Mouse (Mus musculus) ovary, postnatal 36 days (tissue): ENCODE measurements around the gene Rab8a.
"Not testable (repeated sequence)": the region's sequence is repeated elsewhere in the genome, so short reads cannot be mapped to it uniquely, and the experiment has no call there.

Experiments used
- DNase-seq: peaks from one replicate; pipeline ENCODE4 v3.0.0; 2022; ENCODE audit warnings: low spot score, mixed read lengths

Rab8a gene

DNA sequence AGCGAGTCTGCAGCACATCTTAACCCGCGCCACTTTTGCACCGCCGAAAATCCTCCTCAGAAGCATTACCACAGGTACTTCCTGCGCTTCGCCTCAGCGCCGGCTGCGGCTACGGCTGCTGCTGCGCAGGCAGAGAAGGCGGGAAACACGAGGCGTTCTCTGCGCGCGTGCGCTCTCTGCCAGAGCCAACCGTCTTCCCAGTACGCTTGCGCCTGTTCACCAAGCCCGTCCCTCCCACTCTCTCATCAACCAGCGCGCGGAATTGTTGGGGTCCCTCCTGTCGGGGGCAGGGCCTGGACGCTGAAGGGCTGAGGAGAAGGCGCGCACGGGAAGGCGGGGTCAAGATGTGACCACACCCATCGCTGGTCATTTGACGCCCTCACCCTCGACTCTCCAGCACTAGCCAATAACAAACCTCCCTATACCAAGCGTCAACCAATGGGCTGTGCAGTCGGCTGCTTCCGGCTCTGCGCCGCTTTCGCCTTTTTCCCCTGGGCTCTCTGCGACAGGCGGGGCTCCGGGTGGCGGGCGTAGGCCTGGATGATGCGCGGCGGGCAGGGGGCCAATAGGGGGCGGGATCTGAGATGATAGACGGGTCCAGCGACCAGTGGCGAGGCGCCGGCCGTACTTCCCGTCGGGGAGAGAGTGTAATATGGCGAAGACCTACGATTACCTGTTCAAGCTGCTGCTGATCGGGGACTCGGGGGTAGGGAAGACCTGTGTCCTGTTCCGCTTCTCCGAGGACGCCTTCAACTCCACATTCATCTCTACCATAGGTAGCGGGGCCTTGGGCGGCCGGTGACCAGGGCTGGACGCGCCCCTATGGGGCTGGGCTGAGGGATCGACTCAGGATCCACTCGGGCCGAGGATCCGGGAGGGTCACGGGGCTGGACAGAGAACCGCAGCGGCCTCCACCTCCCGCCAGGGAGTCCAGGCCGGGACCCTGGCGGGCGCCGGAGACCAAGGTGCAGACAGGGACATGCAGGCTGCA is at the start of gene Rab8a:
TSS of gene Rab8a (plus strand) at position 494 of the 991 bp plus-strand sequence.
- peak; percentile 100 for DNase-seq

DNA sequence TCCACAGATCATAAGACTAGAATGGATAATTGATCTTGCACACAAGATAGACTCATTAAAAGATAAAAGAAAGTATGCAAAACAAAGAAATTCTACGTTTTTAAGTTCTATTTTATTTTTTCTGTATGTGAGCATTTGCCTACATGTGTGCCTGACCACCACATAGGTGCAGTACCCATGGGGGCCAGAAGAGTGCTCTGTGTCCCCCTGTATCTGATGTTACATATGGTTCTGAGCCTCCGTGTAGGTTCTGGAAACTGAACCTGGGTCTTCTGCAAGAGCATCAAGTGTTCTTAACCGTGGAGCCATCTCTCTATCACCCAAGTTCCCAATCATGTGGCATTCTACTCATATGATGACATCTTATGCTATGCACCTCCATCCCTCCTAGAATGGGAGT is 48.5 kb upstream of the Rab8a start:
- no peak for DNase-seq

DNA sequence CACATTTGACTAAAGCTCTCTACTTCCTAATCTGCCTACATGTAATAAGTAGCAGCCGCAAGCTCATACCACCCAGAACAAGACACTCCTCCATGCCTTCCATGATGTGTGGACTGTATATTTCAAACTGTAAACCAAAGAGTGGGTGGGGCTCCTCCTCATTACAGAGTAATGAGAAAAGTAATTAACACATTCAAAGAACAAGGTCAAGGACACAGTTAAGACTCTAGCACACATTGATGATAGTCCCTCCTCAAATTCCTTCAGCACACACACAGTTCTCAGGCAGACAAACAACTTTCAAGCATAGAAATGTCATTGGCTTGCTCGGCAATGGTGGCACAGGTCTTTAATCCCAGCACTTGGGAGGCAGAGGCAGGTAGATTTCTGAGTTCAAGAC is 45.8 kb upstream of the Rab8a start:
- DNase-seq: no peak

DNA sequence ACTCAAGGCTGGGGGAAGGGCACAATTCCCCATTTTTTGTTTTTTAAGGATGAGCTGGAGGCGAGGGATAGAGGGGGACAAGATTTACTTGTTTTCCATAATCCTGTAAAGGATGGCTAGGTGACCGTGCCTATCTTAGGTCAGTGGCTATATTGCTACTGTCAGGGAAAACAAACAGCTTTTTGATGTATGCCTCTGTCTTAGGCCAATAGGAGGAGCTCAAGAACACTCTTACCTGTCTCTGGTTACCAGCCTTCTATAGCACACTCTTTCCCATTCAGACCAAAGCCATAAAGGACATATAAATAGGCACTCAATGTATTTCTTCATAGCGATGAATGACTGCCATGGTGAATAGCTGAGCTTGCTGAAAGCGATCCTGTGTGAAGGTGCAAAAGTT is 42.4 kb upstream of the Rab8a start:
- no peak for DNase-seq

DNA sequence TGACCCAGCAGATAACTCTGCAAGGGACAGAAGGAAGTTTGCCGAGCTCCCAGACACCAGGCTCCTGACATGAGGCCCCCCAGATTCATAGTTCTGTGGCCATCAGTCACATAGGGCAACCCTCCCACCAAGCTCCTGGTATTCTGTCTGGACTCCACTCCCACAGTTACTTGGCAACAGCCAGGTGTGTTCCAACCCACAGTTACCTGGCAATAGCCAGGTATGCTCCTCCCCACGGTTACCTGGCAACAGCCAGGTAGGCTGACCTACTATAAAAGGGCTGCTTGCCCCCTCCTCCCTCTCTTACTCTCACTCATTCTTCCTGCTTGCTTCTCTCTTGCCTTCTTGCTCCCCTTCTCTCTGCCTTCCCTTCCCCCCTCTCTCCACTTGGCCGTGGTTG is 39.5 kb upstream of the Rab8a start:
- DNase-seq: not testable (repeated sequence)

DNA sequence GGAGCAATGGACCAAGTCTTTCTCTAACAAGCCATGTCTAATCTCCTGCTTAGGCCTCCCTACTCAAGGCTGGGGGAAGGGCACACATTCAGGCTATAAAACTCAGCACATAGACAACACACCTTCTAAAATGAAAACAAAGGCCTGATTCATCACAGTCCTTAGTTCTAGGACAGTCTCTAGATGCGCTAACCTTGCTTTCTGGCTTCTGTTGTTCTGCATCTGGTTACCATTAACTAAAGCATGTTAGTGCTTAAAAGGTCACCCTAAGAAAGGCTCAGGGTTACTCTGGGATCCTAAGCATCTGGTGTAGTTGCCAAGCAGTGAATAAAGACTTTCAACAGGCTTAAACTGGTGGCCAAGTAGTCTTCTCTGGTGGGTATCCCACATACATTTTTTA is 39.0 kb upstream of the Rab8a start:
- DNase-seq: no peak

DNA sequence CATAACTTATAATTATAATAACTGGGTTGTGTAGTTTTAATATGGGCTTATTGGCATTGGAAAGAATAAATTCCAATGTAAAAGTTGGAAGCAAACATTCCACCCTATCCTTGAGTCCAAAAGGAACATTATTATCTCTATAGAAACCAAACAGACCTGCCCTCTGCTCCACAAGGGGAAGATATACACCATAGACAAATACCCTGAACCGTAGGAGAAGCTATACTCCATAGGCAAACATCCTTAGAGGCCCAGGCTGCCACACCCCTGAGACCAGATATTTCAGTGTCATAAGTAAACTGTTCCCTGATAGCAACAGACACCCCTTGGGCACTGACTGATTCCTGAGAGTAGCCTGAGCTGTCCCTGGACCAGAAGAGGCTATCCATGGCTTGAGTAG is 33.2 kb upstream of the Rab8a start:
- DNase-seq: no peak

DNA sequence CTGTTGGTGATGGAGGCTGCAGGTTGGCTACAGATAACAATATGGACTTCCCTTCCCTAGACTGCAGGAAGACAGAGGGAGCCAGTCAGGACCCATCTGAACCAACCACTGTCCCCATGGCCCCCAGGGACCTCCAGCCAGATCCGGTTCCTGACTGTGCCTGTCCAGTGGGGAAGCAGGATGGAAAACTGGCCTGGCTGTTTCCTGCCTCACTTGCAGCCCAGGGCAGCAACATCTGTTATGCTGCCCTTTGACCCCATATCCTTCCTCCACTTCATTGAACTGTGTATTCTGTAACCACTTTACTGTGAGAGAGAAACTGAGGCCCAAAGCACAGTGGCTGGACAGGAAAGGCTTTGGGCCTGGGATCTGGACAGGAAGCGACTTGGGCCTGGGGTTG is 29.7 kb upstream of the Rab8a start:
- no peak for DNase-seq

DNA sequence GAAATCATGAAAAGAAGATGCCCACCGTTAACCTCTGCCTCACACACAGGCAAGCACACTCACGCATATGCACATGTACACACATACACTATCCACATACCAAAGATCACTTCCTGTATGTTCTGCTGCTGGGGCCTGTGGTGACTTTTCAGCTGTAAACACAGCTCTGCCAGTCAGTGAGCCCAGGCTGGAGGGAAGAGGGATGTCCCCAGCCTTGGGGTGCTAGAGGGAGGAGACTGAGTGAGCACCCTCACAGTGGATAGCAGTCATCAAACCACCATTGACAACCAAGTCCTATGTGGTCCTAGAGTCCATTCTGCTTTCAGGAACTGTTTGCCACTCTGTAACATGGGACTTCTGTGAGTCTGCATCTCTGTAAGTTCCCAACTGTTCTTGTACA is 29.1 kb upstream of the Rab8a start:
- no peak for DNase-seq

DNA sequence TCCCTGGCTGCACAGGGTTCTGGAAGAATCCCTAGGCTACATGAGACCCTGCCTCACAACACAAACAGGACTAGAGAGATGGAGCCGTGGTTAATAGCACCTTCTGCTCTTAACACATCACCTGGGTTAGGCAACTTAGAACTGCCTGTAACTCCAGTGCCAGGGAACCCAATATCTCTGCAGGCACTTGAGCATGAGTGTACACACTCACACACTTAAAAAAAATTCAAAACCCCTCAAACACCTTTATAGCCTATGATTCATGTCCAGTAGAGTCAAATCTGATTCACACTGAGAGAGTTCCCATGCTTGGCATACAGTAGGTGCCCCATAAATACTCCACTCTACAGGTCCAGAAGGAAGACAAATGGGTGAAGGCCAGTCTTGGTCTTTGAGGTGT is 28.6 kb upstream of the Rab8a start:
- DNase-seq: no peak

DNA sequence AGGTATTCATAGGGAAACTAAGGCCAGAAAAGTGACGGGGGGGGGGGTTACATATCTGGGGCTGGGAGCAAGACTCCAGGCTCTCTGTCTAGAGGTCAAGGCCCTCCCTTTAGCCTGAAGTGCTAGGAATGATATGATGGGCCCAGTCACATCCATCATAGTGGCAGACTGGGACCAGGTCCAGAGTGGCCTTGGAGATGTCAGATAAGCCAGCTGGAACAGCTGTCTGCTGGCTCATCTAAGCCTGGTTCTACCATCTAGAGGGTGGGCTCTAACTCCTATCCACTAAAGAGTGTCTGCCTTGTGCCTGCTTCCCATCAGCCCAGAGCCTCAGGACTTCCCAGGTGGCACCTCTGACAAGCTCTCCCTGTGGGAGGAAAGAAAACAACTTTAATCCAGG is 28.1 kb upstream of the Rab8a start:
- DNase-seq: no peak

DNA sequence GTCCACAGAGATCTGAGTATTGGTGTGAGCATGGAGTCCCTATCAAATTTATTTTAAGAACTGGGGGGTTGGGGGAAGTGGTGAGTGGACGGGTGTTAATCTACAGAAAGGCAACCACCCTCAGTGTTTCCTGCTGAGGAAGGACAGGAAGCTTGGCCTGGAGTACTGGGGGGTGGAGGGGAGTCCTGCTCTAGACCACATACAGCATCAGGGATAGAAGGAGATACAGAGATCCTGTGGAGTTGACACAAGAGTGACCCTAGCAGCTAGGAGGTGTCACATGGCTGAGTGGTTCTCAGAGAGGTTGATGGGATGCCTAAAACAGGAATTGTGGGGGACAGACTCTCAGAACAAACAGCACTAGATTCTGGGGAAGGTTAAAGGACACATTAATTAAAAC is 27.5 kb upstream of the Rab8a start:
- DNase-seq: no peak

DNA sequence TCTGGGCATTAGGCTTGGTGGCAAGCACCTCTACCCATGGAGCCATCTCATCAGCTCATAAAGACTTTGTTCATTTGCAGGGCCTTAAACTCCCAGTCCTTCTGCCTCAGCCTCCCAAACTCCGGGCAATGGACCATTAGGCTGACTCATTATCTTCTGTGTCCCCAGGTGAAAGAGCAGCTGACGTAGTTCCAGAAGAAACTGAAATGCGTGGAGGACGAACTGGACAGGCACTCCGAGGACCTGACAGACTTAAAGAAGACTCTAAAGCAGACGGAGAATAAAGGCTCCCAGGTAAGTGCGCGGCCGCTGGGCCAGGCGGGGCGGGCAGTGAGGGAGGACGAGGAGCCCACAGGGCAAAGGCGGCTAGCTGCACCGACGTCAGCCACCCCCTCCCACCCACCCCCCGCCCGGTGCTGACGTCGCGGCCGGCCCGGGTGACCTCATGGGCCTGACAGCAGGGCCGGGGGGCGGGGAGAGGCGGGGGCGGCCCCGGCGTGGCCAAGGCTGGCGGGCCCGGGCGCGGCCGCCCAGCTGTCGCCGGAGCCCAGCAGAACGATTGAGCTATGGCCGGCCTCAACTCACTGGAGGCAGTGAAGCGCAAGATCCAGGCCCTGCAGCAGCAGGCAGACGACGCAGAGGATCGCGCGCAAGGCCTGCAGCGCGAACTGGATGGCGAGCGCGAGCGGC is 26.1 kb upstream of the Rab8a start, which contains the start of gene Tpm4:
TSS of gene Tpm4 (plus strand) at position 220 of the 690 bp plus-strand sequence.
- DNase-seq: peak; percentile 78

DNA sequence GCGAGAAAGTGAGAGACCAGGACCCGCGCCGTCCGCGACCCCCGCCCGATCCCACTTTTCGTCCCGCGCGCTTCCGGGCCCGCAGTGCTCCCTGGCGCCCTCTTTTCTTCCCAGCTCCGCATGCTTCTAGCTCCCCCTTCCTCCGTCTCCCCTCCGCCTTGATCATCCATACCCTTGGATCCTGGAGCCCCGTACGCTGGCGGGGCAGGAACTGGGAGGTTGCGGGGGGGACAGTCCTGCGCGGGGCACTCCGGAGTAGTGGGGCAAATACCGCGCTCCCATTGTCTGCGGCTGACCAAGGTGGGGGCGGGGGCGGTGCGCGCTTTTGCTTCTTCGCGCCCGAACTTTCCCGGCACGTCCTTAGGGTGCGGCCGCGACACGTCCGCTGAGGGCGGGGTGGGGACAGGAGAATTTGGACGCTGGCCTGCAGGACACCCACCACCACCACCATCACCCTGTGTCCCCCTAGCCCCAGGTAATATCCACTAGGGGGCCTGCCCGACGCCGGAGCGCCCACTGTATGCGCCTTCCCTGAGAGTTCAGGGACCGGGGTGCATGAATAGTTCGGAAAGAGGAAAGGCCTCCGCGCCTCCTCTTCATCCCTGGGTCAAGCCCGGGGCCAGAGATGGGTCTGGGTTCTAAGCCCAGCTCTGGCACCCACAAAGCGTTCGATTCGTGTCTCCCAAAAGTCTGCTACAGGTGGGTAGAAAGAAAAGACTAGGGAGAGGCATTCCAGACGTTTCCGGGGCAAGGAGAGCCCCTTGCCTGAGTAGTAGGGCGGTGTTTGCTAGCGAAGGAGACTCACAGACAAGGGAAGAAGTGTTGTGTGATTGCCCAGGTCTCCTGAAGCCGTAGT is 25.3 kb upstream of the Rab8a start:
- DNase-seq: peak; percentile 57

DNA sequence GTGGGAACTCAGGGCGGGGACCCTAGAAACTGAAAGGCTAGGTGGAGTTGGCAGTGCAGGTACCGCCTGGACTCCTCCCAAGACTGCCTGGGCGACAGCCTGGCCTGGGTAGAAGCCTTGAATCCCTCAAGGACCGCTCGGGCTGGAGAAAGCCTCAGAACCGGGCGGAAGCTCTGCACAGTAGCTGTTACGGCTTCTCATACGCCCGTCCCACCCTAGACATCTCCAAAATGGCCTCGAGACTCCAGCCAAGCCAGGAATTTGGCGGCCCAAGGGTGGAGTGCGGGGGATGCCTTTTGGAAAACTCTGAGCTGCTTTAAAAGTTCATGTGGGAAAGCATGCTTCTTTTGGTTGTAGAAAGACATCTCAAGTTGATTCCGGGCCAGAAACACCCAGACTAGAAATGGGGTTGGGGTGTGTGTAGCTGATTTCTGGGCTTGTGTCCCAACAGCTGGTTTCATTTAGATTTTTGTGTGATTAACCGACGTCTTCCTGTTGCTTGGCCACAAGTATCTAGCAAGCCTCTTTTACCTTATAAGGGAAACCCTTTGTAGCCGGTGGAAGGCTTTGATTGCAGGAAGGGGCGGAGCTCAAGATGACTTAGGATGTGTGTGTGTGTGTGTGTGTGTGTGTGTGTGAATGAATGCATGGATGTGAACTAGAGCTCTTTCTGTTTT is 24.6 kb upstream of the Rab8a start:
- peak; percentile 64 for DNase-seq

DNA sequence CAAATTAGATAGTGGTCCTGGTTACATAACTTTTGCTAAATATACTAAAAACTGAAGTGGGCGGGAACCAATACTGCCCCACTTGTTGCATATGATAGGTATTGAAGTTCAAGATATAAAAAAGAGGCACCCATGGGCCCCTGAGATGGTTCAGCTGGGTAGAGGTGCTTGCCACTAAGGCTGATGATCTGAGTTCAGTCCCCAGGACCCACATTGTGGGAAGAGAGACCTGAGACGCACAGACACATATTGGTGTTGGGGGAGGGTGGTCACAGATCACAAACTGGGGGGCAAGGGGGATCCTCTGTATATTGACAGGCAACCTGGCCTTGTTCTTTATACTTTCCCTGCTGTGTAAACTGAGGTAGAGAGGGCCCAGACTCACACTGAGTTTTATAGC is 23.6 kb upstream of the Rab8a start:
- DNase-seq: no peak

DNA sequence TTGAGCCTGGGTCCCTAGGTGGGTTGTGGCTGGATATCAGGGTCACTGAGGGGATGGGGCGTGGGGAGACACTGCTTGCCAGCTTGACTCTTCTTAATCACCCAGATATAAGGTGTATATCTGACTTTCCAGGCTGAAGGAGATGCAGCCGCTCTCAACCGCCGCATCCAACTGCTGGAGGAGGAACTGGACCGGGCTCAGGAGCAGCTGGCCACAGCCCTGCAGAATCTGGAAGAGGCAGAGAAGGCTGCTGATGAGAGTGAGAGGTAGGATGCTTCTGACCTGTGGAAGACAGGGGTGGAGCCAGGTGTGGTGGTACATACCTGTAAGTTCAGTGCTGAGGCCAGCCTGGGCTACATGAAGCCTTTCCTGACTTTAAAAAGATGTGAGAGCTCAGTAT is 22.5 kb upstream of the Rab8a start:
- no peak for DNase-seq

DNA sequence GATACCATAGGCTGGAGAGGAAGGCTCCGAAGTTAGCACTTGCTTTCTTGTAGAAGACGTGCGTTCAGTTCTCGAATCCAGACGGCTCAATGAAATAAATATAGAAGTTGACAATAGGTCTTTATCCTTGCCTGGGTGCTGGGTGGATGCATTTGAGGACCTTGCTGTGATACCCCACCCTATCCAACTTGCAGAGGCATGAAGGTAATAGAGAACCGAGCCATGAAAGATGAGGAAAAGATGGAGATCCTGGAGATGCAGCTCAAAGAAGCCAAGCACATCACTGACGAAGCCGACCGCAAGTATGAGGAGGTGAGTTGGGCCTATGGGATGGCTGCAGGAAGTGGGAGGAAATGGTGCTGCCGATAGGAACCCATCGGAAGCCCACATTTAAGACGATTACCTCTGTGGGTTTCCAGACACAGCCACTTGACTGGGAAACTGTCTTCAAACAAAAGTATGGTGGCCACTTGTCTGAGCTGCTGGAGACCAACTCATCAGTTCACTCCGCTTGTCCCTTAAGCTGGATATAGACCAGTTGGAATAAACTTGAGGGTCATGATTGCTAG is 17.7 kb upstream of the Rab8a start:
- no peak for DNase-seq

DNA sequence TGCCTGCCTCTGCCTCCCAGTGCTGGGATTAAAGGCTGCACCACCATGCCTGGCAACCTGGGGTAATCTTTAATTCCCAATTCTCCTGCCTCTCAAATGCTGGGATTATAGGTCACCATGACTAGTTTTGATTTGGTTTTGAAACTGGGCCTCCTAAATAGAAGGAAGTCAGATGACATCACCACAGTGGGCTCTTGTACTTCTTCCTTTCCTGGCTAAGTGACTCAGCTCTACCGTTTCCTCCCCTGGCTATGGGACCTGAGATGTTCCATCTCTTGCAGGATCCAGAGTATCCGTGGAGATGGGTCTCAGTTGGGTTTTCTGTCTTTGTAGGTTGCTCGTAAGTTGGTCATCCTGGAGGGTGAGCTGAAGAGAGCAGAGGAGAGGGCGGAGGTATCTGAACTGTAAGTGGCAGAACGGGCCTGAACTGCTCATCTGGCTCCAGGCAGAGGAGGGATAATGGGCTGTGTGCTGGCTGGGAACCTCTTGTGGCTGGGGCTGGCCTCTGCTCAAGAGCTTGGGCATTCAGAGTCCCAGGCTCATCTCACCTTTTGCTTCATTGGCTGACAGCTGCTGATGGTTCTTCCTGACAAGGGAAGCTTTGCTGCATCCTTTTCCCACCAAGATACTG is 16.5 kb upstream of the Rab8a start:
- no peak for DNase-seq

DNA sequence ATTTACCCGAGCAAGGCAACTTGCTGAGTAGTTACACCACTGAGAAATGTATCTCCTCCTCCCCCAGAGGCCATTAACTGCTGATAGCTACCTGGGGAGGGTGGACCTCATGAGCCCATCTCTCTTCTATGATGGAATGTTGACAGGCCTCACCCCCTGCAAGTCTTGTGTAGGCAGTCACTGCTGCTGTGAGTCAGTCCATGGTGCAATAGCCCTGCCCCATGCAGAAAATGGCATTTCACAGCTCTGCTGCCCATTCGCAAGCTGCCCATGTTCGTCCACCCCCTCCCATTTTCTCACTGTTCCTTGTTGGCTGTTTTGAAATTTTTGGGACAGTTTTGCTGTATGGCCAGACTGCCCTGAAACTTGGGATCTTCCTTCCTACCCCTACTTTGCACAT is 15.5 kb upstream of the Rab8a start:
- no peak for DNase-seq

DNA sequence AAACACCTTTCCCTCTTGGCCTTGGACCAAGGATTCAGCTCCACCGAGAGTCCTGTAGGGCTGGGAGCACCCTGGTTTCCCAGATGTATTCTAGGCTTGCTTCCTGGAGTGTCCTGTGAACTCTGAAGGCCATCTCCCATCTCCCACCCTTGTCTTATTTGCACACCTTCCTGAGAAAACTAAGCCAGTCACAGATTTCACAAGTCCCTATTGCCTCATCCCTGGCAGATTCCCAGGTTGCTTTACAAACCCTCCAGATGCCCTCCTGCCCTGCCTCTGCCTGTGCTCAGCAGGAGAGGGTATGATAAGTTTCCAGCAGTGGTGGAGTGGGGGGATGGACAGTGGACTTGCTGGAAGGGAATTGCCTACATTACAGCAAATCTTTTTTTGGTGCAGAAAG is 14.9 kb upstream of the Rab8a start:
- no peak for DNase-seq
